Mouse (Mus musculus) heart, embryonic 10.5 days (tissue): Measurements from ENCODE around the gene Scrt2. TPM values are rescaled to one million over a fixed set of nuclear protein-coding genes. Genes with fewer than 3 reads are reported as not detected.
"Not testable (repeated sequence)": the region's sequence is repeated elsewhere in the genome, so short reads cannot be mapped to it uniquely, and the experiment has no call there.

Source experiments
- DNase-seq: peaks from one replicate; pipeline ENCODE4 v3.0.0-alpha.2; 2017; ENCODE audit warnings: low spot score
- H3K27ac ChIP-seq: fragments of 300-500 bp; sonication (generic); 2 replicates; pipeline ENCODE4 v1.5.1; 2016; ENCODE audit warnings: mild to moderate bottlenecking
- H3K27me3 ChIP-seq: fragments of 300-500 bp; sonication (generic); 2 replicates; pipeline ENCODE4 v1.6.1; 2016; ENCODE audit warnings: mild to moderate bottlenecking; ENCODE audit not compliant: poor library complexity, insufficient read depth, severe bottlenecking
- H3K36me3 ChIP-seq: fragments of 300-500 bp; sonication (generic); 2 replicates; pipeline ENCODE4 v1.6.1; 2016; ENCODE audit warnings: mild to moderate bottlenecking, moderate library complexity
- H3K4me1 ChIP-seq: fragments of 300-500 bp; sonication (generic); 2 replicates; pipeline ENCODE4 v1.6.1; 2016; ENCODE audit warnings: mild to moderate bottlenecking
- H3K4me3 ChIP-seq: fragments of 300-500 bp; sonication (generic); 2 replicates; pipeline ENCODE4 v1.5.1; 2016; ENCODE audit warnings: mild to moderate bottlenecking, moderate library complexity
- H3K9me3 ChIP-seq: fragments of 300-500 bp; sonication (generic); 2 replicates; pipeline ENCODE4 v1.6.1; 2016; ENCODE audit warnings: mild to moderate bottlenecking, moderate library complexity
- whole genome bisulfite sequencing: fragments of 180-500 bp; shearing (Covaris S2); methylation state at CpG from one replicate; pipeline ENCODE4 v1.1.7; 2016; 5-methylcytosine and 5-hydroxymethylcytosine counted together
- polyA plus RNA-seq: library from polyadenylated mRNA; unstranded; fragments of >200 nt; fragmentation: Nextera tagmentation; extraction: Ambion mirVana; gene quantifications from 2 replicates; pipeline ENCODE4 v1.2.1, GENCODE M21; 2016

The Scrt2 gene
- polyA plus RNA-seq, 1 experiment from 2014 or later, result not detected

- not testable (repeated sequence) for H3K27ac ChIP-seq, H3K4me1 ChIP-seq, H3K36me3 ChIP-seq, DNase-seq, H3K9me3 ChIP-seq, H3K4me3 ChIP-seq
- H3K27me3 ChIP-seq, result peaks cover 18% of the 10 kb centered on the region
- 78% methylated on average over 3 of the region's 3 CpGs for WGBS
Measured at GRCm38 (mm10) chr2:152062817-152063216, 18.5 kb upstream of the Scrt2 start.

- H3K27ac ChIP-seq, result no peak overlapping the region
- H3K9me3 ChIP-seq, result no peaks in the 10 kb centered on the region
- WGBS, result 46% methylated on average over 11 of the region's 11 CpGs
- no peak for DNase-seq
- H3K4me1 ChIP-seq, result no peaks in the 10 kb centered on the region; the same call in 1 of the 2 replicates
- no peaks in the 10 kb centered on the region for H3K36me3 ChIP-seq
- H3K27me3 ChIP-seq, result peaks cover 20% of the 10 kb centered on the region
- H3K4me3 ChIP-seq, result no peak overlapping the region
Measured at GRCm38 (mm10) chr2:152068660-152069433, 12.5 kb upstream of the Scrt2 start.

GRCm38 (mm10) chr2:152069434-152069786 is 11.9 kb upstream of the Scrt2 start:
- Histone ChIP-seq H3K27me3 (peaks cover 21% of the 10 kb centered on the region), H3K27ac (no peak overlapping the region)

GRCm38 (mm10) chr2:152069941-152070340 is 11.4 kb upstream of the Scrt2 start:
- H3K4me3 ChIP-seq, result no peak overlapping the region
- WGBS, result 79% methylated on average over 2 of the region's 2 CpGs
- peaks cover 24% of the 10 kb centered on the region for H3K27me3 ChIP-seq
- DNase-seq, result no peak
- H3K27ac ChIP-seq, result no peak overlapping the region
- no peaks in the 10 kb centered on the region; the same call in 1 of the 2 replicates for H3K4me1 ChIP-seq
- H3K9me3 ChIP-seq, result no peaks in the 10 kb centered on the region
- no peaks in the 10 kb centered on the region for H3K36me3 ChIP-seq

More at GRCm38 (mm10) chr2:152069434-152069786, 11.9 kb upstream of the Scrt2 start:
- WGBS, result 56% methylated on average over 9 of the region's 9 CpGs
- Histone ChIP-seq H3K9me3 (no peaks in the 10 kb centered on the region), H3K4me3 (no peak overlapping the region), H3K4me1 (no peaks in the 10 kb centered on the region; the same call in 1 of the 2 replicates), H3K36me3 (no peaks in the 10 kb centered on the region)
- no peak for DNase-seq

GRCm38 (mm10) chr2:152074521-152074920 is 6.8 kb upstream of the Scrt2 start:
- 56% methylated on average over 2 of the region's 2 CpGs for WGBS
- Histone ChIP-seq H3K27ac (no peak overlapping the region), H3K36me3 (no peaks in the 10 kb centered on the region), H3K4me3 (no peak overlapping the region), H3K27me3 (peaks cover 62% of the 10 kb centered on the region), H3K9me3 (no peaks in the 10 kb centered on the region), H3K4me1 (no peaks in the 10 kb centered on the region)
- DNase-seq, result no peak

- WGBS, result 32% methylated on average over 9 of the region's 9 CpGs
- DNase-seq, result no peak
Measured at GRCm38 (mm10) chr2:152075294-152075889, 5.9 kb upstream of the Scrt2 start.

GRCm38 (mm10) chr2:152077337-152077736 is 4.0 kb upstream of the Scrt2 start:
- no peak overlapping the region for H3K27ac ChIP-seq
- 63% methylated on average over 3 of the region's 3 CpGs for WGBS
- H3K9me3 ChIP-seq, result no peaks in the 10 kb centered on the region
- no peak overlapping the region for H3K4me3 ChIP-seq
- H3K27me3 ChIP-seq, result peaks cover 83% of the 10 kb centered on the region
- H3K36me3 ChIP-seq, result no peaks in the 10 kb centered on the region
- peaks cover 20% of the 10 kb centered on the region for H3K4me1 ChIP-seq
- no peak for DNase-seq

More at GRCm38 (mm10) chr2:152075294-152075889, 5.9 kb upstream of the Scrt2 start:
- H3K36me3 ChIP-seq, result no peaks in the 10 kb centered on the region
- H3K4me1 ChIP-seq, result peaks cover 1% of the 10 kb centered on the region; the same call in 1 of the 2 replicates
- peaks cover 64% of the 10 kb centered on the region for H3K27me3 ChIP-seq
- H3K4me3 ChIP-seq, result no peak overlapping the region
- no peak overlapping the region for H3K27ac ChIP-seq
- H3K9me3 ChIP-seq, result no peaks in the 10 kb centered on the region

GRCm38 (mm10) chr2:152081641-152082448 is 516 bp downstream of the Scrt2 start:
- under 1% methylated on average over 79 of the region's 81 CpGs for WGBS
- no peak overlapping the region for H3K27ac ChIP-seq

GRCm38 (mm10) chr2:152082456-152083285 is 1.3 kb downstream of the Scrt2 start:
- DNase-seq, result no peak
- Histone ChIP-seq H3K4me1 (peaks cover 32% of the 10 kb centered on the region), H3K36me3 (no peaks in the 10 kb centered on the region), H3K27ac (no peak overlapping the region), H3K27me3 (peaks cover 96% of the 10 kb centered on the region), H3K4me3 (peak overlapping the region; percentile 57), H3K9me3 (no peaks in the 10 kb centered on the region)
- WGBS, result 18% methylated on average over 7 of the region's 7 CpGs

More at GRCm38 (mm10) chr2:152081641-152082448, 516 bp downstream of the Scrt2 start:
- peak overlapping the region; percentile 57 for H3K4me3 ChIP-seq
- peak; percentile 87 for DNase-seq
- H3K36me3 ChIP-seq, result no peaks in the 10 kb centered on the region
- peaks cover 96% of the 10 kb centered on the region for H3K27me3 ChIP-seq
- no peaks in the 10 kb centered on the region for H3K9me3 ChIP-seq
- H3K4me1 ChIP-seq, result peaks cover 25% of the 10 kb centered on the region

- Histone ChIP-seq H3K36me3 (no peaks in the 10 kb centered on the region), H3K4me3 (no peak overlapping the region), H3K4me1 (peaks cover 32% of the 10 kb centered on the region), H3K27me3 (peaks cover 96% of the 10 kb centered on the region), H3K9me3 (no peaks in the 10 kb centered on the region), H3K27ac (no peak overlapping the region)
- no peak for DNase-seq
- WGBS, result 67% methylated on average over 4 of the region's 4 CpGs
Measured at GRCm38 (mm10) chr2:152083411-152083810, 2.1 kb downstream of the Scrt2 start.

GRCm38 (mm10) chr2:152084298-152084697 is 3.0 kb downstream of the Scrt2 start:
- H3K27ac ChIP-seq, result no peak overlapping the region
- H3K9me3 ChIP-seq, result no peaks in the 10 kb centered on the region
- no peak overlapping the region for H3K4me3 ChIP-seq
- peaks cover 93% of the 10 kb centered on the region for H3K27me3 ChIP-seq
- WGBS, result 54% methylated on average over 6 of the region's 6 CpGs
- peaks cover 32% of the 10 kb centered on the region for H3K4me1 ChIP-seq
- H3K36me3 ChIP-seq, result no peaks in the 10 kb centered on the region
- DNase-seq, result no peak

- peaks cover 30% of the 10 kb centered on the region for H3K4me1 ChIP-seq
- H3K36me3 ChIP-seq, result no peaks in the 10 kb centered on the region
- H3K9me3 ChIP-seq, result no peaks in the 10 kb centered on the region
- no peak overlapping the region for H3K4me3 ChIP-seq
- DNase-seq, result no peak
- peaks cover 91% of the 10 kb centered on the region for H3K27me3 ChIP-seq
- WGBS, result 61% methylated on average over 6 of the region's 6 CpGs
- H3K27ac ChIP-seq, result no peak overlapping the region
Measured at GRCm38 (mm10) chr2:152085414-152085813, 4.1 kb downstream of the Scrt2 start.
